Mouse (Mus musculus): Measurements from ENCODE around the gene Dscaml1. TPM values are rescaled to one million over a fixed set of nuclear protein-coding genes. Genes with fewer than 3 reads are reported as not detected.

Gene Dscaml1
- polyA plus RNA-seq, 1 experiment from 2014 or later, result 11.2 TPM

- Histone ChIP-seq H3K4me2 (no peak overlapping the region), H3K9me3 (no peaks in the 10 kb centered on the region), H3K36me3 (no peaks in the 10 kb centered on the region), H3K4me1 (replicated peaks) (peaks cover 58% of the 10 kb centered on the region), H3K27ac (peak overlapping the region; percentile 85), H3K27me3 (no peaks in the 10 kb centered on the region), H3K4me3 (no peak overlapping the region), H3K9ac (no peak overlapping the region)
- no peak for ATAC-seq (ENCODE audit: low FRiP score)
- 51% methylated on average over 8 of the region's 8 CpGs for WGBS
Measured at GRCm38 (mm10) chr9:45534472-45534988, 108.1 kb downstream of the Dscaml1 start.

GRCm38 (mm10) chr9:45537649-45538048, 111.2 kb downstream of the Dscaml1 start:
- WGBS, result 79% methylated on average over 7 of the region's 7 CpGs
- no peaks in the 10 kb centered on the region for H3K9me3 ChIP-seq
- ATAC-seq (ENCODE audit: low FRiP score), result no peak
- H3K9ac ChIP-seq, result no peak overlapping the region
- H3K4me2 ChIP-seq, result no peak overlapping the region
- H3K36me3 ChIP-seq, result no peaks in the 10 kb centered on the region
- H3K27ac ChIP-seq, result peak overlapping the region; percentile 5; the same call in 1 of the 2 replicates
- H3K27me3 ChIP-seq, result no peaks in the 10 kb centered on the region
- H3K4me1 ChIP-seq (replicated peaks), result peaks cover 51% of the 10 kb centered on the region
- no peak overlapping the region for H3K4me3 ChIP-seq

- ATAC-seq (ENCODE audit: low FRiP score), result no peak
- Histone ChIP-seq H3K4me2 (no peak overlapping the region), H3K27me3 (no peaks in the 10 kb centered on the region), H3K9ac (no peak overlapping the region), H3K4me3 (no peak overlapping the region), H3K4me1 (replicated peaks) (peaks cover 39% of the 10 kb centered on the region), H3K9me3 (no peaks in the 10 kb centered on the region), H3K27ac (no peak overlapping the region), H3K36me3 (no peaks in the 10 kb centered on the region)
- 84% methylated on average over 14 of the region's 14 CpGs for WGBS
Measured at GRCm38 (mm10) chr9:45539265-45540044, 113.0 kb downstream of the Dscaml1 start.

- ATAC-seq (ENCODE audit: low FRiP score), result no peak
- WGBS, result 40% methylated on average over 13 of the region's 13 CpGs
- H3K4me2 ChIP-seq, result no peak overlapping the region
- H3K4me3 ChIP-seq, result no peak overlapping the region
- H3K27me3 ChIP-seq, result no peaks in the 10 kb centered on the region
- no peak overlapping the region for H3K9ac ChIP-seq
- H3K4me1 ChIP-seq (replicated peaks), result peaks cover 57% of the 10 kb centered on the region
- peak overlapping the region; percentile 69 for H3K27ac ChIP-seq
- H3K36me3 ChIP-seq, result no peaks in the 10 kb centered on the region
- H3K9me3 ChIP-seq, result no peaks in the 10 kb centered on the region
Measured at GRCm38 (mm10) chr9:45546024-45546638, 119.7 kb downstream of the Dscaml1 start.

GRCm38 (mm10) chr9:45546902-45547578, 120.6 kb downstream of the Dscaml1 start:
- H3K36me3 ChIP-seq, result no peaks in the 10 kb centered on the region
- H3K27ac ChIP-seq, result peak overlapping the region; percentile 69
- no peak overlapping the region for H3K4me2 ChIP-seq
- peaks cover 58% of the 10 kb centered on the region for H3K4me1 ChIP-seq (replicated peaks)
- no peak overlapping the region for H3K4me3 ChIP-seq
- ATAC-seq (ENCODE audit: low FRiP score), result no peak
- WGBS, result 83% methylated on average over 7 of the region's 7 CpGs
- H3K9me3 ChIP-seq, result no peaks in the 10 kb centered on the region
- H3K27me3 ChIP-seq, result no peaks in the 10 kb centered on the region
- no peak overlapping the region for H3K9ac ChIP-seq

GRCm38 (mm10) chr9:45549796-45550195, 123.4 kb downstream of the Dscaml1 start:
- WGBS, result 16% methylated on average over 5 of the region's 5 CpGs
- peaks cover 62% of the 10 kb centered on the region for H3K4me1 ChIP-seq (replicated peaks)
- no peak for ATAC-seq (ENCODE audit: low FRiP score)

DNA sequence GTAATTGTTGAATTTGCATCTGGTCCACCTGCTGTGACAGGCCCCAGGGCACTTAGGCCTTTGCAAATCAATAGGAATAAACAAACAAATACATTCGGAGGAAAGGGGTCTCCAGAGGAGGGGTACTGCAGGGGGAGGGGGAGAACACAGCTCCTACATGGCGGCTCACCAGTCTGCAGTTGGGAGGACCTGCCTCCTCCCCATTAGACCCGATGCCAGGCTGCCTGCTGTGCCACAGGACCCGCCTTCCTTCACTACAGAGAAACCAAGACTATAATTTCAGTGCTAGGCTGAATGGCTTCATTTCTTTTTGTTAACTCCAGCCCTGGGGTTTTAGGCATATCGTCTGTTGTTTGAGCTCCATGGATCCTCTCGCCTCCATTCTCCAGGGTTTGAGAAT, 123.8 kb downstream of the Dscaml1 start:
- H3K9ac ChIP-seq, result no peak overlapping the region
- H3K27ac ChIP-seq, result peak overlapping the region; percentile 83
- 0 out of 2 replicates have a peak, but pooled peaks have one; percentile 59 for ATAC-seq (ENCODE audit: low FRiP score)
- no peak overlapping the region for H3K4me2 ChIP-seq
- H3K27me3 ChIP-seq, result no peaks in the 10 kb centered on the region
- no peaks in the 10 kb centered on the region for H3K9me3 ChIP-seq
- WGBS, result 24% methylated on average over 6 of the region's 6 CpGs
- no peak overlapping the region for H3K4me3 ChIP-seq
- H3K4me1 ChIP-seq (replicated peaks), result peaks cover 62% of the 10 kb centered on the region
- H3K36me3 ChIP-seq, result no peaks in the 10 kb centered on the region

More at GRCm38 (mm10) chr9:45549796-45550195, 123.4 kb downstream of the Dscaml1 start:
- H3K27ac ChIP-seq, result peak overlapping the region; percentile 83
- H3K4me2 ChIP-seq, result no peak overlapping the region
- no peaks in the 10 kb centered on the region for H3K9me3 ChIP-seq
- H3K4me3 ChIP-seq, result no peak overlapping the region
- no peaks in the 10 kb centered on the region for H3K27me3 ChIP-seq
- no peaks in the 10 kb centered on the region for H3K36me3 ChIP-seq
- no peak overlapping the region for H3K9ac ChIP-seq

GRCm38 (mm10) chr9:45550662-45551061, 124.2 kb downstream of the Dscaml1 start:
- Histone ChIP-seq H3K4me2 (no peak overlapping the region), H3K4me3 (no peak overlapping the region), H3K4me1 (replicated peaks) (peaks cover 62% of the 10 kb centered on the region), H3K27ac (peak overlapping the region; percentile 83), H3K36me3 (no peaks in the 10 kb centered on the region), H3K9ac (no peak overlapping the region), H3K27me3 (no peaks in the 10 kb centered on the region), H3K9me3 (no peaks in the 10 kb centered on the region)
- WGBS, result 52% methylated on average over 4 of the region's 4 CpGs
- ATAC-seq (ENCODE audit: low FRiP score), result peak; percentile 58; the same call in 1 of the 2 replicates

DNA sequence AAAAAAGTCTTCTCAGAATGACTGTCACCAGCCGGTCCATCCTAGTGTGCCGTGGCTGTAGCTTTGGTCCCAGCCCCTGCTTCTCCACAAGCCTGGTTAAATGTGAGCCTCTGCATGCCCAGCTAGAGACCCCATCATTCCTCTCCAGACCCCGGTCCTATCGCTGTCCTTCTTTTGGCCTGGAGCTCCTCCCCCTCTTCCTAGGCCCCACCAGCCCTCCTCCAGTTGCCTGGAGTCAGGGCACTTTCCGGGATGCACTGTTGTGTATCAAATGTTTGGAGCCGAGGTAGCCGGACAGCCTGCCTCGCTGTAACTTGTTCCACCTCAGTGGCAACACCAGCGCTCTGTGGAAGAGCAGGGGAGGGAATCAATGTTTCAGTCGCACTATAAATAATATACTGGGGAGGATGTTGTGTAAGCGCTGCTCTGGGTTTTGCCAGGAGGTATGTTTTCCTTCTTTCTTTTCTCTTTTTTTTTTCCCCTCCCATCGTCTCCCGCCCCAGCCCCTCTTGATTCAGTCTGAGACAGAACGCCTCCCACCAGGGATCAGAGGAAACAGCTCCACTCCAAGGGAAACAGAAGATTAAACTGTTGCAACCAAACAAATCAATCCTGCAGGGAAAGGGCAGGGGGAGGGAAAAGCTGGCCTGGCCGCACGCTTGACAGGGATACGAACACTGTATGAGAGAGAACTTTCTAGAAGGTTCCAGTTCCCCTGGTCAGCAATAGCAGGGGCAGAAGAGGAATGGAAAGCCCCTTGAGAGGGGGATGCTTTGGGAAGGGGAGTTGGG, 128.8 kb downstream of the Dscaml1 start:
- Histone ChIP-seq H3K9ac (no peak overlapping the region; the same call in 1 of the 2 replicates), H3K4me3 (no peak overlapping the region), H3K4me2 (0 out of 2 replicates have a peak overlapping the region, but pooled peaks have one; percentile 6), H3K27me3 (no peaks in the 10 kb centered on the region), H3K4me1 (replicated peaks) (peaks cover 39% of the 10 kb centered on the region), H3K9me3 (no peaks in the 10 kb centered on the region), H3K36me3 (no peaks in the 10 kb centered on the region), H3K27ac (peak overlapping the region; percentile 64)
- ATAC-seq (ENCODE audit: low FRiP score), result peak; percentile 30; the same call in 1 of the 2 replicates
- 29% methylated on average over 17 of the region's 17 CpGs for WGBS

- Histone ChIP-seq H3K36me3 (no peaks in the 10 kb centered on the region), H3K9ac (no peak overlapping the region), H3K4me3 (no peak overlapping the region), H3K9me3 (no peaks in the 10 kb centered on the region), H3K4me1 (replicated peaks) (peaks cover 23% of the 10 kb centered on the region), H3K27ac (no peak overlapping the region), H3K27me3 (no peaks in the 10 kb centered on the region), H3K4me2 (no peak overlapping the region)
- no peak for ATAC-seq (ENCODE audit: low FRiP score)
- 93% methylated on average over 3 of the region's 3 CpGs for WGBS
Measured at GRCm38 (mm10) chr9:45556882-45557281, 130.5 kb downstream of the Dscaml1 start.

- Histone ChIP-seq H3K27ac (0 out of 2 replicates have a peak overlapping the region, but pooled peaks have one; percentile 0), H3K36me3 (no peaks in the 10 kb centered on the region), H3K4me2 (no peak overlapping the region), H3K4me1 (replicated peaks) (peaks cover 6% of the 10 kb centered on the region), H3K27me3 (no peaks in the 10 kb centered on the region), H3K4me3 (no peak overlapping the region), H3K9me3 (no peaks in the 10 kb centered on the region), H3K9ac (no peak overlapping the region)
- WGBS, result 47% methylated on average over 6 of the region's 6 CpGs
- ATAC-seq (ENCODE audit: low FRiP score), result no peak
Measured at GRCm38 (mm10) chr9:45560987-45561386, 134.6 kb downstream of the Dscaml1 start.

Data from hindbrain, embryonic 13.5 days (tissue).